Mouse (Mus musculus) kidney, adult 2 months (tissue): ENCODE measurements at regions not wholly inside any gene's neighbourhood (a gene's known extent, or its start where the extent isn't known, plus 50 kb on each side); places are given as distances from the start of the nearest gene placed in this dataset.

Experiments
- CTCF ChIP-seq: fragments of 200-500 bp; conservative IDR thresholded peaks from 2 replicates; pipeline ENCODE4 v1.5.1; 2011; ENCODE audit warnings: low read depth, mild to moderate bottlenecking, control low read depth, low read length, moderate library complexity, mixed read lengths; ENCODE audit not compliant: insufficient read depth, insufficient read length
- POLR2A ChIP-seq: fragments of 200-500 bp; IDR thresholded peaks from one replicate; pipeline ENCODE4 v1.6.1; 2011; ENCODE audit warnings: low read depth, low read length, control low read depth

- no peak for TF ChIP-seq CTCF
- no peak for TF ChIP-seq POLR2A
These were observed 153.2 kb downstream of the Rbm19 start for GRCm38 (mm10) chr5:120269416-120269860.
